Mouse (Mus musculus): ENCODE results near the gene Slc9a1. TPM values are rescaled to one million over a fixed set of nuclear protein-coding genes. Genes with fewer than 3 reads are reported as not detected.

The Slc9a1 gene
- polyA plus RNA-seq, 1 experiment from 2014 or later, result 7.3 TPM

DNA sequence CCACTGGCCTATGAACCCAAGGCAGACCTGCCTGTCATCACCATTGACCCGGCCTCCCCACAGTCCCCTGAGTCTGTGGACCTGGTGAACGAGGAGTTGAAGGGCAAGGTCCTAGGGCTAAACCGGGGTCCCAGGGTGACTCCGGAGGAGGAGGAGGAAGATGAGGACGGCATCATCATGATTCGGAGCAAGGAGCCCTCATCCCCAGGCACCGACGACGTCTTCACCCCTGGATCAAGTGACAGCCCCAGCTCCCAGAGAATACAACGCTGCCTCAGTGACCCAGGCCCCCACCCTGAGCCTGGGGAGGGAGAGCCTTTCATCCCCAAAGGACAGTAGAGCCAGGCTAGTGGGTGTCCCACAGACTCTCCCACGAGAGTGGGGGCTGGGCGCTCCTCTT is 52.5 kb downstream of the Slc9a1 start:
- Histone ChIP-seq H3K9ac (no peak overlapping the region), H3K4me2 (no peak overlapping the region), H3K9me3 (replicated peaks) (no peaks in the 10 kb centered on the region), H3K4me3 (no peak overlapping the region), H3K27ac (ENCODE audit: poor library complexity, severe bottlenecking) (no peak overlapping the region), H3K27me3 (replicated peaks) (no peaks in the 10 kb centered on the region), H3K4me1 (replicated peaks) (peaks cover 9% of the 10 kb centered on the region; the same call in 1 of the 2 replicates), H3K36me3 (peaks cover 40% of the 10 kb centered on the region)
- 85% methylated on average over 12 of the region's 12 CpGs for WGBS
- ATAC-seq (ENCODE audit: insufficient number of reproducible peaks, low FRiP score), result no peak

DNA sequence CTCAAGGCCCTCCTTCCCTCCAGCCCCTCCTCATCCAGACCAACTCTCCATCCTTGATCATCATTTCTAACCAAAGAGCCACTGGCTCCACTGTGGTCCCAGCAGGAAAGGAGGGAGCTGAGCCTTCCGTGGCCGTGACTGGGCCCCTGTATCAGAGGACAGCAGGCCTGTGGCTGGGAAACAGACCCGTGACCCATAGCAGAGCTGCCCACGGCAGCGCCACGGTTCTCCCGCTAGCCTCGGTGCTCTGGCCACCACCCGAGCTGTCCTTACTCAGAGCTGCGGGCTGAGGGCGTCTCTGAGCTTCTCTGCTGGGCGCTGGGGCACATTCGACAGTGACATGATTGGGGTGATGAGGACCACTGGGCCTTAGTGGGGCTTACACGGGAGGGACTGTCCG is 53.1 kb downstream of the Slc9a1 start:
- Histone ChIP-seq H3K4me3 (no peak overlapping the region), H3K36me3 (peaks cover 37% of the 10 kb centered on the region), H3K27me3 (replicated peaks) (no peaks in the 10 kb centered on the region), H3K27ac (ENCODE audit: poor library complexity, severe bottlenecking) (no peak overlapping the region), H3K4me2 (no peak overlapping the region), H3K9me3 (replicated peaks) (no peaks in the 10 kb centered on the region), H3K9ac (no peak overlapping the region), H3K4me1 (replicated peaks) (peaks cover 9% of the 10 kb centered on the region; the same call in 1 of the 2 replicates)
- WGBS, result 78% methylated on average over 15 of the region's 15 CpGs
- no peak for ATAC-seq (ENCODE audit: insufficient number of reproducible peaks, low FRiP score)

DNA sequence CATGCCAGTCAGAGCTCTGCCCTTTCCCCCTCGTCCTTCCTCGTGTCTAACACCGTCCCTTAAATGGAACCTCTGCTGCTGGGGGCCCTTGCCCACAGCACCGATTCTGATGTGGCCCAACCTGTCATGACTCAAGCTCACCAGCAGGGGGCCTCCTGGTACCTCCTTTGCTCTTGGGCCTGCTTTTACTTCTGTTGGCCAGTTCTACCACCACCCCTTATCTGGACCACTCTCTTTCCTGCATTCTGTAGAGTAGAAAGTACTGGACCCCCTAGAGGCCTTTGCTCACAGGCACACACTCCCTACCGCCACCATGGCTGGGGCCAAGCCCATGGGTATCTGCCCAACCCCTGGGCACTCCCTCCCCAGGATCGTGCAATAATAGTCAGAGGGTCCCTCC is 53.6 kb downstream of the Slc9a1 start:
- Histone ChIP-seq H3K4me2 (no peak overlapping the region), H3K9me3 (replicated peaks) (no peaks in the 10 kb centered on the region), H3K36me3 (peaks cover 37% of the 10 kb centered on the region), H3K4me3 (no peak overlapping the region), H3K27me3 (replicated peaks) (no peaks in the 10 kb centered on the region), H3K9ac (no peak overlapping the region), H3K4me1 (replicated peaks) (peaks cover 9% of the 10 kb centered on the region; the same call in 1 of the 2 replicates), H3K27ac (ENCODE audit: poor library complexity, severe bottlenecking) (no peak overlapping the region)
- 50% methylated on average over 6 of the region's 6 CpGs for WGBS
- ATAC-seq (ENCODE audit: insufficient number of reproducible peaks, low FRiP score), result 0 out of 2 replicates have a peak, but pooled peaks have one; percentile 8

DNA sequence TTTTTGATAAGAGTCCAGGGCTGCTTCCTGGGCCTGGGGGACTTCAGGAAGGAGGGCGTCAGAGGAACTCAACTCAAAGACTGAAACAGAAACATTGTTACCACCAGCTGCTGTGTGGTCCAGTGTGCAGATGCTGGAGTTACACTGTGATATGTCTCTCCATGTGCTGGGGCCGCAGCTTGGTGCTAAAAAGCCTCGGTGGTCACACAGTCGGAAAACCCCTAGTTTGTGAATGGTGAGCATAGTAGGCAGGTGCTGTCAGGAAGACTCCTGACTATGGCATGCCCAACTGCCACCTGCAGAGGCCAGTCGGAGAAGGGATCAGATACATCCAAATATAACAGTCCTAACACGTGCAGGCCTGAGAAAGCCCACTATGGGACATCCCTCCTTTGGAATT is 54.2 kb downstream of the Slc9a1 start:
- Histone ChIP-seq H3K4me2 (no peak overlapping the region), H3K4me3 (no peak overlapping the region), H3K9me3 (replicated peaks) (no peaks in the 10 kb centered on the region), H3K27me3 (replicated peaks) (no peaks in the 10 kb centered on the region), H3K9ac (no peak overlapping the region), H3K4me1 (replicated peaks) (peaks cover 9% of the 10 kb centered on the region; the same call in 1 of the 2 replicates), H3K27ac (ENCODE audit: poor library complexity, severe bottlenecking) (no peak overlapping the region), H3K36me3 (peaks cover 34% of the 10 kb centered on the region)
- ATAC-seq (ENCODE audit: insufficient number of reproducible peaks, low FRiP score), result no peak
- WGBS, result 70% methylated on average over 6 of the region's 6 CpGs

DNA sequence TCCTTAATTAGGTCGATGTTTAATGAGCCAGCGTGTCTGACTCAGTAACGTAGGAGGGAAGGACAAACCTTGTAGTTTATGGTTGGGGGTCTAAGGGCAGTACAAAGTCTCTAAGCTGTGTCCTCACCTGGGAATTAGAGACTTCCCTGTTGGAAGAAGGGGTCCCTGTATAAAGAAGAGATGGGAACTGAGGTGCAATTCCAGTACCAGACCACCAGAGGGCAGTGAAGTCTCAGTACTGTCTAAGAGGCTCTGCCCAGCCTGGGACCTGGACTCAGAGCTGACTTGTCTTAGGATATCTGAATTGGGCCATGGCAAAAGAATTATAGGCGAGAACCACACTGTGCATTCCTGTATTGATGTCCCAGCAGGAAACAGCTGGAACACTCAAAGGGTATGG is 54.6 kb downstream of the Slc9a1 start:
- ATAC-seq (ENCODE audit: insufficient number of reproducible peaks, low FRiP score), result no peak; the same call in 1 of the 2 replicates
- no peak overlapping the region for H3K9ac ChIP-seq
- no peaks in the 10 kb centered on the region for H3K27me3 ChIP-seq (replicated peaks)
- no peak overlapping the region for H3K4me3 ChIP-seq
- H3K4me1 ChIP-seq (replicated peaks), result peaks cover 9% of the 10 kb centered on the region; the same call in 1 of the 2 replicates
- no peaks in the 10 kb centered on the region for H3K9me3 ChIP-seq (replicated peaks)
- 47% methylated on average over 4 of the region's 4 CpGs for WGBS
- no peak overlapping the region for H3K27ac ChIP-seq (ENCODE audit: poor library complexity, severe bottlenecking)
- peaks cover 33% of the 10 kb centered on the region for H3K36me3 ChIP-seq
- H3K4me2 ChIP-seq, result no peak overlapping the region

DNA sequence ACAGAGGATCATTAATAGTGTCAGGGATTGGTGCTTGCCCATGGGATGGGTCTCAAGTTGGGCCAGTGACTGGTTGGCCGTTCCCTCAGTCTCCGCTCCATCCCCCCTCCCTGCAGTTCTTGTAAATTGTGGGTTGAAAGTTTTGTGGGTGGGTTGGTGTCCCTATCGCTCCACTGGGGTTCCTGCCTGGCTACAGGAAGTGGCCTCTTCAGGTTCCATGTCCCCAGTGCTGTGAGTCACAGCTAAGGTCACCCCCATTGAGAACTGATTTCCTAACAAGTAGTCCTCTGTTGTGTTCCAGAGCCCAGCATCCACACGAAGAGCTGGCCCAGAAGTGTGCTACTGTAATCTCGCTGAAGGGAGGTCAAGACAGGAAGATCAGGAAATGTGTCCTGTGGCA is 56.6 kb downstream of the Slc9a1 start:
- no peak overlapping the region for H3K27ac ChIP-seq (ENCODE audit: poor library complexity, severe bottlenecking)
- no peak overlapping the region for H3K4me3 ChIP-seq
- 60% methylated on average over 5 of the region's 5 CpGs for WGBS
- no peak overlapping the region for H3K9ac ChIP-seq
- H3K9me3 ChIP-seq (replicated peaks), result no peaks in the 10 kb centered on the region
- no peaks in the 10 kb centered on the region for H3K27me3 ChIP-seq (replicated peaks)
- peaks cover 18% of the 10 kb centered on the region for H3K36me3 ChIP-seq
- no peak for ATAC-seq (ENCODE audit: insufficient number of reproducible peaks, low FRiP score)
- H3K4me1 ChIP-seq (replicated peaks), result peaks cover 9% of the 10 kb centered on the region; the same call in 1 of the 2 replicates
- no peak overlapping the region for H3K4me2 ChIP-seq

DNA sequence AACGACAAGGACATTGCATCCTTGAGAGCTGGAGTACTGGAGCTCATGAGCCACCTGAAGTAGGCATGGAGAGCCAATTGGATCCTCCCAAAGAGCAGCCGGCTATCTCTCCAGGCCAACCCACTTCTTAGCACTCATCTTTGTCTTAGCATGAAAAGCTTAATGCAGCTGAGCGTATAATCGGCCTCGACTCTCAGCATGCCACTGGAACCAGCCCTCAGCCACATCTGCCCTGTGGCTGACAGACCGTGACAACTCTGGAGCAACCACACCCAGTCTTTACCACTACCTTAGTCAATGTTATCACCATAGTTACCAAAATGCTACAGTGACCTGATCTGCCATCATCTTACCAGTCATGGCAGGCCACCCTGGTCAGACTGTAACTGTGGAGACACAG is 62.0 kb downstream of the Slc9a1 start:
- no peak for ATAC-seq (ENCODE audit: insufficient number of reproducible peaks, low FRiP score)
- no peak overlapping the region for H3K9ac ChIP-seq
- H3K4me1 ChIP-seq (replicated peaks), result 0 out of 2 replicates have a peak, but pooled peaks cover 6% of the 10 kb centered on the region
- no peaks in the 10 kb centered on the region for H3K9me3 ChIP-seq (replicated peaks)
- H3K27me3 ChIP-seq (replicated peaks), result no peaks in the 10 kb centered on the region
- no peak overlapping the region for H3K4me3 ChIP-seq
- no peak overlapping the region for H3K4me2 ChIP-seq
- H3K27ac ChIP-seq (ENCODE audit: poor library complexity, severe bottlenecking), result no peak overlapping the region
- H3K36me3 ChIP-seq, result no peaks in the 10 kb centered on the region
- 82% methylated on average over 6 of the region's 6 CpGs for WGBS

DNA sequence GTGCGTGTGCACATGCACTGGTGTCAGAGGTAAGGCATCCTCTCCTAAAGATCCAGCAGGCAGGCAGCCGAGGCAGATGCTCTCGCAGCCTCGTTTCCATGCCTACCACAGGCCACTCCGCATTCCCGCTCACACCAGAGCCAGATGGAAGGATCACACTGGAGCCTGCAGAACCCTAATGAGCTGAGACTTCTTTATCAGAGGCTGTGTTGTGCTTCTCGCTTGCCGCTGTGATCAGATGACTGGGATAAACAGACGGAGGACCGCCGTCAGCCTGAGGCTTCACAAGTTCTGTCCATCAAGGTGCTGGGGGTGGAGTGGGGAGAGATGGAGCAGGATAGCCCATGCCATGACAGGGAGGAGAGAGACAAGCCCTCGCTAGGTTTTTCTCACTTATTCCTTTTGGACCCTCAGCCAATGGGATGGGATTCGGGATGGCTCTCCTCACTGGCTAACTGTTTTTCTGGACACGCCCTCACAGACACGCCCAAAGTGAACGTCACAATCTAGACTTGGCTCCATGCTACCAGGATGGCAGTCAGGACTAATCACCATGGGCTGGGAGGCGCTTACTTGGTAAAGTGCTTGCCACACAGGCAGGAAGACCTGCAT is 63.2 kb downstream of the Slc9a1 start:
- no peaks in the 10 kb centered on the region for H3K27me3 ChIP-seq (replicated peaks)
- no peak overlapping the region for H3K9ac ChIP-seq
- H3K9me3 ChIP-seq (replicated peaks), result no peaks in the 10 kb centered on the region
- H3K4me1 ChIP-seq (replicated peaks), result 0 out of 2 replicates have a peak, but pooled peaks cover 6% of the 10 kb centered on the region
- H3K4me2 ChIP-seq, result peak overlapping the region; percentile 37
- H3K27ac ChIP-seq (ENCODE audit: poor library complexity, severe bottlenecking), result no peak overlapping the region
- WGBS, result 12% methylated on average over 17 of the region's 17 CpGs
- no peak overlapping the region for H3K4me3 ChIP-seq
- H3K36me3 ChIP-seq, result no peaks in the 10 kb centered on the region
- ATAC-seq (ENCODE audit: insufficient number of reproducible peaks, low FRiP score), result no peak

DNA sequence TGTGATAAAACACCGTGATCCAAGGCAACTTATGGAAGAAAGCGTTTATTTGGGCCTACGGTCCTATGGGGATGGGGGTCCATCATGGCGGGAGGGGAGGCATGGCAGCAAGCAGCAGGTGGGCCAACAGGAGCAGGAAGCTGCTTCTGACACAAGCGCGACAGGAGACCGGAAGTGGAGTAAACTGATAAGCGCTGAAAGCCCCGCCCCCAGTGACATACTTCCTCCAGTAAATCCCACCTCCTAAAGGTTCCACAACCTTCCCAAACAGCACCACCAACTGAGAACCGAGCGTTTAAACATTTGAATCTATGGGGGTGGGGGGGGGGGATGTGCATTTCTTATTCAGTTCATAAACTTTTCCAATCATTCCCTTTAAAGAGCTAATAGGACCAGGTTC is 66.4 kb downstream of the Slc9a1 start:
- Histone ChIP-seq H3K4me1 (replicated peaks) (peaks cover 20% of the 10 kb centered on the region), H3K36me3 (no peaks in the 10 kb centered on the region), H3K9ac (no peak overlapping the region), H3K9me3 (replicated peaks) (no peaks in the 10 kb centered on the region), H3K4me2 (no peak overlapping the region), H3K27me3 (replicated peaks) (peaks cover 5% of the 10 kb centered on the region; the same call in 1 of the 2 replicates), H3K4me3 (no peak overlapping the region), H3K27ac (ENCODE audit: poor library complexity, severe bottlenecking) (no peak overlapping the region)
- 87% methylated on average over 11 of the region's 11 CpGs for WGBS
- ATAC-seq (ENCODE audit: insufficient number of reproducible peaks, low FRiP score), result no peak

DNA sequence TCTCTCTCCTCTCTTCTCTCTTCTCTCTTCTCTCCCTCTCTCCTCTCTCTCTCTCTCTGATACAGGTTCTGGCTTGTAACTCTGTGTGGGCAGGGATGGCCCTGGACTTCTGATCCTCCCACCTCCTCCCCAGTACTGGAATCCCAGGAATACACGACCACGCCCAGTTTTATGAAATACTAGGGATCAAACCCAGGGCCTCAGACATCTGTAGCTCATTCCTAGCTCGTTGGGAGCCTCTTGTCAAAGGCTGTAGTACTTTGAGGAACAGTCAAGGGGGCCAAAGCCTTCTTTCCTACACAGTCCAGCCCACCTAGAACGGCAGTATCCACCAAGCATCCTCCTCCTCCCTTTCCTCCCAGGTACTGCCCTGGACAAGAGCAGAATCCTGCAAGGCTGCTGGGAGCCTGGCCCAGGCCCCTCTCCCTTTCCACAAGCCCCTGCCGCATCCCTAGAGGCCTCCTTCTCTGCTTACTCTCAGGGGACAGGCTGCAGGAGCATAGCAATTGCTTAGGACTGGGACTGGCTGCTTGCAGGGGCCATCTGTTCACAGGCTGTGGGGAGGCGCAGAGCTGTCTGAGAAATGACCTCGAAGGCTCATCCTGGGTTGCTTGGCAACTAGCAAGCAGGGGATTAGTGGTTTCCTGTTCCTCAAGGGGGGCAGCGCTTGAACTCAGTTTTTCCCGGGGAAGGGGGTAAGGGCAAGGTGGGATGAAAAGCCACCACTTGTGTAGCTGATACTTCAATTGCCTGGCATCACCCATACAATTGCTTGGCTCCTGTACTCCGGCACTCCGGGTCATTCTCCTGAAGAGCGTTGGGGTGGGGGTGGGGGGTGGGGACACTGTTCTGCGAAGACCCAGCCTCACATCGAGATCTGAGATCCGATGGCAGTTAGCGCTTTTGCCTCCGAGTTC is 70.2 kb downstream of the Slc9a1 start:
- 0 out of 2 replicates have a peak overlapping the region, but pooled peaks have one; percentile 15 for H3K4me3 ChIP-seq
- peaks cover 5% of the 10 kb centered on the region; the same call in 1 of the 2 replicates for H3K27me3 ChIP-seq (replicated peaks)
- H3K9ac ChIP-seq, result peak overlapping the region; percentile 66
- WGBS, result 11% methylated on average over 17 of the region's 17 CpGs
- no peaks in the 10 kb centered on the region for H3K9me3 ChIP-seq (replicated peaks)
- peak overlapping the region; percentile 53 for H3K4me2 ChIP-seq
- H3K36me3 ChIP-seq, result no peaks in the 10 kb centered on the region
- no peak for ATAC-seq (ENCODE audit: insufficient number of reproducible peaks, low FRiP score)
- H3K4me1 ChIP-seq (replicated peaks), result peaks cover 14% of the 10 kb centered on the region
- H3K27ac ChIP-seq (ENCODE audit: poor library complexity, severe bottlenecking), result peak overlapping the region; percentile 29

DNA sequence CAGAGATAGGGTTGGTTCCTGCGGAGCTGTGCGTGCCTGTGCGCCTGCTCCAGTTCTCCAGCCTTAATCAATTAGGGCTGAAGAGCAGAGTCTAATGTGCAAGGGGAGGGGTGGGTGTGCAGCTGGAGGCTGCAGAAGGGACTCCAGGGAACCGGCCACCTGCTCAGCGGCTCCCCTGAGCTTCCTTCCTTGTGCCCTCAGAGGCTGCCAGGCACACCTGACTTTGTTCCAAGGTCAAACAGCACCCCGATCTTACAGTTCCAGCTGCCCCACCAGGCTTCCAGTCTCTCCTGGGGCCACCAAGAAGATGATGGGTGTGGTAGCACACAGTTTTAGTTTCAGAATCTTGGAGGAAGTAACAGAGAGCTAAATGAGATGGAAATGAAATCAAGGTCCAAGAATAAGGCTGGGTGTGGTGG is 70.9 kb downstream of the Slc9a1 start:
- ATAC-seq (ENCODE audit: insufficient number of reproducible peaks, low FRiP score), result no peak

More for the DNA sequence above, 70.9 kb downstream of the Slc9a1 start:
- Histone ChIP-seq H3K4me1 (replicated peaks) (peaks cover 14% of the 10 kb centered on the region), H3K27ac (ENCODE audit: poor library complexity, severe bottlenecking) (no peak overlapping the region), H3K4me2 (peak overlapping the region; percentile 53), H3K36me3 (no peaks in the 10 kb centered on the region), H3K4me3 (0 out of 2 replicates have a peak overlapping the region, but pooled peaks have one; percentile 15), H3K9ac (0 out of 2 replicates have a peak overlapping the region, but pooled peaks have one; percentile 66), H3K27me3 (replicated peaks) (peaks cover 5% of the 10 kb centered on the region; the same call in 1 of the 2 replicates), H3K9me3 (replicated peaks) (no peaks in the 10 kb centered on the region)
- 11% methylated on average over 6 of the region's 6 CpGs for WGBS

Data from heart, embryonic 12.5 days (tissue).